Mouse (Mus musculus): ENCODE results near the gene Ppp2r1b. TPM values are rescaled to one million over a fixed set of nuclear protein-coding genes. Genes with fewer than 3 reads are reported as not detected.

Gene Ppp2r1b
- 64.2 TPM for total RNA-seq (2023)

GRCm38 (mm10) chr9:50845081-50845480 lies at the start of gene Ppp2r1b:
Ppp2r1b (plus strand) TSS chr9:50845301.

Other genes starting within 250 kb of the Ppp2r1b start
- gene Sdhd, start 241.5 kb upstream of the Ppp2r1b start, total RNA-seq (2023), result 57.6 TPM
- 45.3 TPM for gene Timm8b, start 241.4 kb upstream of the Ppp2r1b start, total RNA-seq (2023)
- 0.62 TPM for gene Pih1d2, start 228.0 kb upstream of the Ppp2r1b start, total RNA-seq (2023)
- gene Nkapd1, start 227.8 kb upstream of the Ppp2r1b start, total RNA-seq (2023), result 28.4 TPM
- 26.2 TPM for gene Dlat, start 185.5 kb upstream of the Ppp2r1b start, total RNA-seq (2023)
- not detected for gene Dixdc1, start 105.8 kb upstream of the Ppp2r1b start, total RNA-seq (2023)
- not detected for gene 2310030G06Rik, start 98.8 kb upstream of the Ppp2r1b start, total RNA-seq (2023)
- 2.2 TPM for gene Cryab, start 94.0 kb upstream of the Ppp2r1b start, total RNA-seq (2023)
- gene Hspb2, start 92.9 kb upstream of the Ppp2r1b start, total RNA-seq (2023), result not detected
- gene Fdxacb1, start 77.1 kb upstream of the Ppp2r1b start, total RNA-seq (2023), result 5.1 TPM
- 15.9 TPM for gene Alg9, start 70.3 kb upstream of the Ppp2r1b start, total RNA-seq (2023)
- 14.8 TPM for gene 1110032A03Rik, start 69.8 kb upstream of the Ppp2r1b start, total RNA-seq (2023)
- 39.1 TPM for gene Sik2, start 163.8 kb downstream of the Ppp2r1b start, total RNA-seq (2023)
- not detected for gene Btg4, start 215.6 kb downstream of the Ppp2r1b start, total RNA-seq (2023)
- not detected for gene Layn, start 231.8 kb downstream of the Ppp2r1b start, total RNA-seq (2023)

Data from CD4-positive naive resting alpha-beta T cell, adult 57 days (primary cell).